In the genomic region with DNA sequence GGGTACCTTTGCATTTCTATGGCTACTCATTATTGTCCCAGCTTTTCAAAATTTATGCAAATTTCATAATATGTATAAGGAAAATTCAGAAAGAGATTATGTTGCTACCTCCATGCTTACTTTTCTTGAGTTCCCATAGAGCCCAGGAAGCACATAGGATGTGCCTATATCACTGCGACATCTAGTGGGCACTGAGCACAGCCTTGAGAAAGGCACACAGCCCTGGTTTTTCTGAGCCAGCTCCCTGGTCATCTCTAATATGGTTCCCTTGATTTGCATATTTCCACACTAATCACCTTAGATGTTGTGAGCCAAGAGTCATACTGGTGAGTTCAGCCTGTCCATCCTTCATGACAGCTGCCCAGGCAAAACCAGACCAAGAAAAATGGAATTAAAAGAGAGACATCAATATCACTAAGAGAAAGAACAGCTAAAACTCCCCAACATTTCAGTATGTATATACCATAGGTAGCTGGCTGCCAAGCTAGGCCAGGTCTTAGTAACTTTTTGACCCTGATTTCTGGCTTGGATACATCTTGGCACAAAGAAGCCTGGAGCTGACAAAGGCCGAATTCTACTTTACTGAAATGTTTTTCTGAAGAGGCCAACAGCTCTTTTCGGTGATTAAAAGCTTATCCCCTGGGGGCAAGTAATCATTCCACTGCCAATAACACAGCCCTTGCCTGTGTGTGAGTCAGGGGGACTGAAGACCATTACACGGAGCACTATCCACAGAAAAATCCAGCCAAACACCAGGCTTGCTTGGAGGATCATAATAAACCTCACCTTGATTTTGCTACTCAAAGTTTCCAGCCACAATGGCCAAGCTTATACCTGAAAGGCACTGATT, we compare ENCODE assay signal across 8 mouse cellular contexts.
DNase-seq lines count a peak whose midpoint lies in the region; ATAC-seq and TF ChIP-seq lines count a peak whose summit lies in the region.

No protein-coding gene starts in this region.

- no peak overlapping the region for H3K9ac ChIP-seq in forebrain, embryonic 11.5 days (ENCODE audit: low read length)
- H3K9ac ChIP-seq in forebrain, postnatal 0 days, result no peak overlapping the region
- no peak overlapping the region for H3K9ac ChIP-seq in stomach, embryonic 14.5 days (replicated peaks; ENCODE audit: low read depth, low read length)

- H3K9me3 ChIP-seq in forebrain, embryonic 11.5 days (ENCODE audit: control insufficient read depth, low read length), result no peaks in the 10 kb centered on the region
- no peaks in the 10 kb centered on the region for H3K9me3 ChIP-seq in forebrain, embryonic 10.5 days
- H3K9me3 ChIP-seq in forebrain, postnatal 0 days (ENCODE audit: low read length), result no peaks in the 10 kb centered on the region
- H3K9me3 ChIP-seq in stomach, embryonic 14.5 days (ENCODE audit: control insufficient read depth, low read depth, low read length), result no peaks in the 10 kb centered on the region

- no peak overlapping the region for H3K4me3 ChIP-seq in forebrain, embryonic 11.5 days (ENCODE audit: low read depth, low read length)
- no peak overlapping the region for H3K4me3 ChIP-seq in forebrain, embryonic 10.5 days
- H3K4me3 ChIP-seq in thymus, adult 2 months (ENCODE audit: control insufficient read depth, insufficient read depth, low read length), result no peak overlapping the region
- no peak overlapping the region for H3K4me3 ChIP-seq in forebrain, postnatal 0 days (ENCODE audit: low read depth, low read length)
- no peak overlapping the region for H3K4me3 ChIP-seq in stomach, embryonic 14.5 days (ENCODE audit: low read depth, low read length)

- ATAC-seq in forebrain, embryonic 11.5 days (replicated peaks; ENCODE audit: low FRiP score), result peak; percentile 69; the same call in 1 of the 2 replicates
- ATAC-seq in forebrain, postnatal 0 days, result peak; percentile 42
- peak; percentile 61; the same call in 1 of the 2 replicates for ATAC-seq in stomach, embryonic 14.5 days (ENCODE audit: insufficient number of reproducible peaks, insufficient read depth, low FRiP score, low read depth)
- no peak for ATAC-seq in granulocyte monocyte progenitor cell, adult 5-6 weeks (replicated peaks; ENCODE audit: poor library complexity, severe bottlenecking)

- H3K36me3 ChIP-seq in forebrain, embryonic 11.5 days (ENCODE audit: control insufficient read depth, insufficient read depth, low read length), result no peaks in the 10 kb centered on the region
- H3K36me3 ChIP-seq in forebrain, embryonic 10.5 days (replicated peaks), result no peaks in the 10 kb centered on the region
- H3K36me3 ChIP-seq in thymus, adult 2 months (ENCODE audit: control insufficient read depth, insufficient read depth, low read length), result no peaks in the 10 kb centered on the region
- H3K36me3 ChIP-seq in forebrain, postnatal 0 days (ENCODE audit: insufficient read depth), result no peaks in the 10 kb centered on the region
- no peaks in the 10 kb centered on the region for H3K36me3 ChIP-seq in stomach, embryonic 14.5 days (ENCODE audit: control insufficient read depth, insufficient read depth, low read length)

- no peak for TF ChIP-seq POLR2A in thymus, adult 2 months (IDR thresholded peaks at IDR 0.05; ENCODE audit: control insufficient read depth, extremely low read depth, insufficient read depth, low read length, poor library complexity)

- H3K27me3 ChIP-seq in forebrain, embryonic 11.5 days (ENCODE audit: control insufficient read depth, insufficient read depth, low read length), result no peaks in the 10 kb centered on the region
- H3K27me3 ChIP-seq in forebrain, embryonic 10.5 days (ENCODE audit: poor library complexity, severe bottlenecking), result no peaks in the 10 kb centered on the region
- no peaks in the 10 kb centered on the region for H3K27me3 ChIP-seq in thymus, adult 2 months (ENCODE audit: control insufficient read depth, insufficient read depth, low read length)
- H3K27me3 ChIP-seq in forebrain, postnatal 0 days (ENCODE audit: insufficient read depth, low read length), result no peaks in the 10 kb centered on the region
- H3K27me3 ChIP-seq in stomach, embryonic 14.5 days (ENCODE audit: control insufficient read depth, insufficient read depth, low read length), result no peaks in the 10 kb centered on the region

- WGBS in forebrain, embryonic 11.5 days, result 39% methylated on average over 4 of the region's 4 CpGs
- 43% methylated on average over 4 of the region's 4 CpGs for whole genome bisulfite sequencing in forebrain, embryonic 10.5 days
- 76% methylated on average over 4 of the region's 4 CpGs for WGBS in thymus, adult 2 months
- 35% methylated on average over 4 of the region's 4 CpGs for WGBS in forebrain, postnatal 0 days
- 52% methylated on average over 4 of the region's 4 CpGs for WGBS in stomach, embryonic 14.5 days

- no peak for DNase-seq in forebrain, embryonic 11.5 days (ENCODE audit: low spot score)
- no peak for DNase-seq in forebrain, embryonic 10.5 days (ENCODE audit: extremely low spot score, low spot score)
- DNase-seq in thymus, postnatal 4 days, result peak; percentile 17
- DNase-seq in thymus, adult 2 months, result no peak
- peak; percentile 46 for DNase-seq in forebrain, postnatal 0 days
- peak; percentile 20 to 55 for DNase-seq in left cerebral cortex, postnatal 25 days (ENCODE audit: low spot score in 2 of 2)

- intact Hi-C loops in left cerebral cortex, postnatal 25 days (cut with DNase I), result loop anchor here (2.0 to 10.0 kb wide), 2 partner anchors 119 to 989 kb away; no protein-coding TSS in a partner anchor

- H3K4me2 ChIP-seq in forebrain, embryonic 11.5 days (ENCODE audit: low read depth, low read length, severe bottlenecking), result no peak overlapping the region
- H3K4me2 ChIP-seq in forebrain, postnatal 0 days (ENCODE audit: low read depth), result no peak overlapping the region
- no peak overlapping the region for H3K4me2 ChIP-seq in stomach, embryonic 14.5 days (replicated peaks; ENCODE audit: low read depth, low read length)

- no peak overlapping the region for H3K27ac ChIP-seq in forebrain, embryonic 11.5 days (ENCODE audit: low read depth, low read length)
- H3K27ac ChIP-seq in forebrain, embryonic 10.5 days, result no peak overlapping the region
- no peak overlapping the region for H3K27ac ChIP-seq in thymus, adult 2 months (ENCODE audit: control insufficient read depth, insufficient read depth, low read length)
- H3K27ac ChIP-seq in forebrain, postnatal 0 days (ENCODE audit: low read depth, low read length), result no peak overlapping the region
- H3K27ac ChIP-seq in stomach, embryonic 14.5 days (ENCODE audit: low read length), result no peak overlapping the region

- H3K4me1 ChIP-seq in forebrain, embryonic 11.5 days (replicated peaks; ENCODE audit: control insufficient read depth, insufficient read depth, low read length), result no peaks in the 10 kb centered on the region
- H3K4me1 ChIP-seq in forebrain, embryonic 10.5 days, result 0 out of 2 replicates have a peak, but pooled peaks cover 5% of the 10 kb centered on the region
- no peaks in the 10 kb centered on the region for H3K4me1 ChIP-seq in thymus, adult 2 months (replicated peaks; ENCODE audit: control insufficient read depth, insufficient read depth, low read length)
- no peaks in the 10 kb centered on the region for H3K4me1 ChIP-seq in forebrain, postnatal 0 days (ENCODE audit: insufficient read depth)
- peaks cover 4% of the 10 kb centered on the region for H3K4me1 ChIP-seq in stomach, embryonic 14.5 days (ENCODE audit: control insufficient read depth, insufficient read depth, low read length)

- TF ChIP-seq CTCF in thymus, adult 2 months (IDR thresholded peaks at IDR 0.05; ENCODE audit: borderline replicate concordance, control insufficient read depth, extremely low read depth, insufficient read depth, low read length, poor library complexity), result no peak
- peak; percentile 75 for TF ChIP-seq CTCF in forebrain, postnatal 0 days (IDR thresholded peaks at IDR 0.05; ENCODE audit: low read depth)

Comparison
In these comparisons a context has a peak if more than half of its experiments do, and no peak if none do; other contexts are left out.
1. DNase-seq: peak in thymus, postnatal 4 days (single experiment), forebrain, postnatal 0 days (single experiment) and left cerebral cortex, postnatal 25 days (2 of 2); none in forebrain, embryonic 11.5 days (single experiment), forebrain, embryonic 10.5 days (single experiment) and thymus, adult 2 months (single experiment).